Mouse (Mus musculus): ENCODE measurements around the gene Ctnna3. TPM values are rescaled to one million over a fixed set of nuclear protein-coding genes. Genes with fewer than 3 reads are reported as not detected.

Gene Ctnna3
- total and polyA plus RNA-seq, 3 experiments, result not detected

GRCm38 (mm10) chr10:63886449-63887088, 456.7 kb downstream of the Ctnna3 start:
- TF ChIP-seq TAL1 (conservative IDR thresholded peaks at IDR 0.05; ENCODE audit: low read depth, low read length) (no peak), CTCF (IDR thresholded peaks at IDR 0.05; ENCODE audit: low read depth, low read length) (no peak), POLR2AphosphoS5 (IDR thresholded peaks at IDR 0.05; ENCODE audit: insufficient replicate concordance, low read depth, low read length) (no peak), GATA2 (IDR thresholded peaks at IDR 0.05; ENCODE audit: borderline replicate concordance, low read depth, low read length) (no peak), GATA1 (IDR thresholded peaks at IDR 0.05; ENCODE audit: borderline replicate concordance, low read length) (no peak)
- Histone ChIP-seq H3K4me1 (ENCODE audit: insufficient read depth, low read depth, low read length) (no peaks in the 10 kb centered on the region), H3K4me3 (ENCODE audit: low read depth, low read length) (no peak overlapping the region), H3K9me3 (replicated peaks) (peaks cover 6% of the 10 kb centered on the region), H3K36me3 (replicated peaks) (no peaks in the 10 kb centered on the region), H3K27me3 (ENCODE audit: insufficient read depth, low read length) (no peaks in the 10 kb centered on the region)
- no peak for DNase-seq (ENCODE audit: low spot score)
- ATAC-seq (ENCODE audit: extremely low read depth, insufficient number of reproducible peaks, low FRiP score, poor library complexity, severe bottlenecking), result no peak

GRCm38 (mm10) chr10:63894612-63895011, 464.7 kb downstream of the Ctnna3 start:
- Histone ChIP-seq H3K9me3 (replicated peaks) (no peaks in the 10 kb centered on the region), H3K27me3 (ENCODE audit: insufficient read depth, low read length) (no peaks in the 10 kb centered on the region), H3K4me3 (ENCODE audit: low read depth, low read length) (no peak overlapping the region), H3K36me3 (replicated peaks) (no peaks in the 10 kb centered on the region), H3K4me1 (ENCODE audit: insufficient read depth, low read depth, low read length) (no peaks in the 10 kb centered on the region)
- ATAC-seq (ENCODE audit: extremely low read depth, insufficient number of reproducible peaks, low FRiP score, poor library complexity, severe bottlenecking) (no peak), DNase-seq (ENCODE audit: low spot score) (no peak)
- no peak for TF ChIP-seq TAL1 (conservative IDR thresholded peaks at IDR 0.05; ENCODE audit: low read depth, low read length)
- TF ChIP-seq GATA1 (IDR thresholded peaks at IDR 0.05; ENCODE audit: borderline replicate concordance, low read length), result no peak
- TF ChIP-seq CTCF (IDR thresholded peaks at IDR 0.05; ENCODE audit: low read depth, low read length), result no peak
- no peak for TF ChIP-seq POLR2AphosphoS5 (IDR thresholded peaks at IDR 0.05; ENCODE audit: insufficient replicate concordance, low read depth, low read length)
- no peak for TF ChIP-seq GATA2 (IDR thresholded peaks at IDR 0.05; ENCODE audit: borderline replicate concordance, low read depth, low read length)

GRCm38 (mm10) chr10:63899891-63900290, 470.0 kb downstream of the Ctnna3 start:
- no peaks in the 10 kb centered on the region for H3K36me3 ChIP-seq (replicated peaks)
- H3K27me3 ChIP-seq (ENCODE audit: insufficient read depth, low read length), result no peaks in the 10 kb centered on the region
- DNase-seq (ENCODE audit: low spot score) (no peak), ATAC-seq (ENCODE audit: extremely low read depth, insufficient number of reproducible peaks, low FRiP score, poor library complexity, severe bottlenecking) (no peak)
- TF ChIP-seq POLR2AphosphoS5 (IDR thresholded peaks at IDR 0.05; ENCODE audit: insufficient replicate concordance, low read depth, low read length) (no peak), CTCF (IDR thresholded peaks at IDR 0.05; ENCODE audit: low read depth, low read length) (no peak), TAL1 (conservative IDR thresholded peaks at IDR 0.05; ENCODE audit: low read depth, low read length) (no peak), GATA2 (IDR thresholded peaks at IDR 0.05; ENCODE audit: borderline replicate concordance, low read depth, low read length) (no peak), GATA1 (IDR thresholded peaks at IDR 0.05; ENCODE audit: borderline replicate concordance, low read length) (no peak)
- no peak overlapping the region for H3K4me3 ChIP-seq (ENCODE audit: low read depth, low read length)
- 0 out of 2 replicates have a peak, but pooled peaks cover 2% of the 10 kb centered on the region for H3K9me3 ChIP-seq (replicated peaks)
- H3K4me1 ChIP-seq (ENCODE audit: insufficient read depth, low read depth, low read length), result no peaks in the 10 kb centered on the region

- H3K27me3 ChIP-seq (ENCODE audit: insufficient read depth, low read length), result no peaks in the 10 kb centered on the region
- no peak for DNase-seq (ENCODE audit: low spot score)
- H3K4me1 ChIP-seq (ENCODE audit: insufficient read depth, low read depth, low read length), result no peaks in the 10 kb centered on the region
- peaks cover 2% of the 10 kb centered on the region for H3K9me3 ChIP-seq (replicated peaks)
- no peak overlapping the region for H3K4me3 ChIP-seq (ENCODE audit: low read depth, low read length)
- H3K36me3 ChIP-seq (replicated peaks), result no peaks in the 10 kb centered on the region
- TF ChIP-seq POLR2AphosphoS5 (IDR thresholded peaks at IDR 0.05; ENCODE audit: insufficient replicate concordance, low read depth, low read length) (no peak), CTCF (IDR thresholded peaks at IDR 0.05; ENCODE audit: low read depth, low read length) (no peak), GATA2 (IDR thresholded peaks at IDR 0.05; ENCODE audit: borderline replicate concordance, low read depth, low read length) (no peak), GATA1 (IDR thresholded peaks at IDR 0.05; ENCODE audit: borderline replicate concordance, low read length) (no peak), TAL1 (conservative IDR thresholded peaks at IDR 0.05; ENCODE audit: low read depth, low read length) (no peak)
- ATAC-seq (ENCODE audit: extremely low read depth, insufficient number of reproducible peaks, low FRiP score, poor library complexity, severe bottlenecking), result no peak
Measured at GRCm38 (mm10) chr10:63908878-63909277, 479.0 kb downstream of the Ctnna3 start.

GRCm38 (mm10) chr10:63927334-63927733, 497.4 kb downstream of the Ctnna3 start, which contains the start of gene Gm10118:
Gm10118 (minus strand) TSS chr10:63927434.
- no peak for TF ChIP-seq TAL1 (conservative IDR thresholded peaks at IDR 0.05; ENCODE audit: low read depth, low read length)
- no peak for TF ChIP-seq GATA1 (IDR thresholded peaks at IDR 0.05; ENCODE audit: borderline replicate concordance, low read length)
- TF ChIP-seq POLR2AphosphoS5 (IDR thresholded peaks at IDR 0.05; ENCODE audit: insufficient replicate concordance, low read depth, low read length), result no peak
- no peak for TF ChIP-seq CTCF (IDR thresholded peaks at IDR 0.05; ENCODE audit: low read depth, low read length)
- TF ChIP-seq GATA2 (IDR thresholded peaks at IDR 0.05; ENCODE audit: borderline replicate concordance, low read depth, low read length), result no peak
- Histone ChIP-seq H3K4me1 (ENCODE audit: insufficient read depth, low read depth, low read length) (no peaks in the 10 kb centered on the region), H3K4me3 (ENCODE audit: low read depth, low read length) (no peak within 1 kb of the TSS), H3K36me3 (replicated peaks) (no peaks in the 10 kb centered on the region), H3K27me3 (ENCODE audit: insufficient read depth, low read length) (no peaks in the 10 kb centered on the region), H3K9me3 (replicated peaks) (no peaks in the 10 kb centered on the region)
- DNase-seq (ENCODE audit: low spot score), result no peak
- ATAC-seq (ENCODE audit: extremely low read depth, insufficient number of reproducible peaks, low FRiP score, poor library complexity, severe bottlenecking), result no peak

- no peaks in the 10 kb centered on the region for H3K36me3 ChIP-seq (replicated peaks)
- DNase-seq (ENCODE audit: low spot score) (no peak), ATAC-seq (ENCODE audit: extremely low read depth, insufficient number of reproducible peaks, low FRiP score, poor library complexity, severe bottlenecking) (no peak)
- TF ChIP-seq POLR2AphosphoS5 (IDR thresholded peaks at IDR 0.05; ENCODE audit: insufficient replicate concordance, low read depth, low read length) (no peak), GATA1 (IDR thresholded peaks at IDR 0.05; ENCODE audit: borderline replicate concordance, low read length) (no peak), TAL1 (conservative IDR thresholded peaks at IDR 0.05; ENCODE audit: low read depth, low read length) (no peak), CTCF (IDR thresholded peaks at IDR 0.05; ENCODE audit: low read depth, low read length) (no peak), GATA2 (IDR thresholded peaks at IDR 0.05; ENCODE audit: borderline replicate concordance, low read depth, low read length) (no peak)
- no peak overlapping the region for H3K4me3 ChIP-seq (ENCODE audit: low read depth, low read length)
- no peaks in the 10 kb centered on the region for H3K27me3 ChIP-seq (ENCODE audit: insufficient read depth, low read length)
- no peaks in the 10 kb centered on the region for H3K4me1 ChIP-seq (ENCODE audit: insufficient read depth, low read depth, low read length)
- no peaks in the 10 kb centered on the region for H3K9me3 ChIP-seq (replicated peaks)
Measured at GRCm38 (mm10) chr10:63933946-63934345, 504.0 kb downstream of the Ctnna3 start.

Measured in G1E (cell line).